Mouse (Mus musculus) adrenal gland, adult (tissue): ENCODE measurements around the gene Hacl1.

Experiments
- DNase-seq, 2 experiments: peaks; one replicate each; pipeline ENCODE4 v3.0.0; 2022 to 2023; ENCODE audit warnings: low spot score in 1 of 2; ENCODE audit not compliant: inconsistent age in 2 of 2

Hacl1 gene

DNA sequence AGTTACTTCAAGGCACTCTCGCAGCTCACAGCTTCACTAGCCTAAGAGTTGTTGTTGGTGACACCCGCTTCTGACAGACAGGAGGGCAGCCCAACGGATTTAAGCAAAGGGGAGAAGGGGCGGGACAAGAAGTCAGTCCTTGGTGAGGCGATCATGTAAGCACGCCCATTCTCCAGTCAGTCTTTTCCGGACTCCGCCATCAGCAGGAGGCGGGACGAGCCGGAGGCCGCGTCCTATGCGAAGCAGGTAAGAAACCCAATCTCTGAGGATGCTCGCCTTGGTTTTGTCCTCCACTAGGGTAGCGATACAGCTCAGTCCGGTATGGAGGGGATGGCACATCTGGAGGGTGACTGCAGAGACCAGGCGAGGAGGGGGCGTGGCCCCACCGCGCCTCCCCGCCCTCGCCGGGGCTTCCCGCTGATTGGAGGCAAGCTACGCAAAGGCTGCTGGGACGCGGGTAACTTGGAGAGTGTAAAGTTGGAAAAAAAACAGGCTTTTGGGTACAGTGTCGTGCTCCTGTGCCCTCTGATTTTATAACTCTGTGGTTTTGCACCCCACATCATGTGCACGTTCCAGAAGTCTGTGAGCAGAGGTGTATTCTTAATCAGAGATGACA, at the start of gene Hacl1, which contains the start of gene Btd:
Gene Hacl1, minus strand, starts transcription at position 397 of the 616 bp plus-strand sequence.
Gene Btd, plus strand, starts transcription at position 139 of the 616 bp plus-strand sequence.
- peak; percentile 91 to 98 for DNase-seq

DNA sequence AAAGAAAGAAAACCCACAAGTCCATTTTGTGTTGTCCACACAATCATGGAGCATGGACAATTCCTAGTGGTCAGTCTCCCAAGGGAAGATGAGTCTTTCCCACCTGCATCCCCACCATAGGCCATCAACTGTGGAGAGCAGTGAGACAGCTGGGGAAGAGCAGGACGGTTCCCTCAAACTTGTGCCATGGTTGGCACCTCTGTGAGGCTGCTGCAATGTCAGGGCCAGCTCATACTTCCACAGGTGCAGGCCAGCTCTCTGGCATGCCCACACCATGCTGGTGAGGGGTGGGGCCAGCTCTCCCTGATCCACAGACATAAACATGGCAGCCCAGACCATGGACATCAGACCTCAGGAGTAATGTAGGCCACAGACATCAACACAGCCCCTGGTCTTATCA, 45.1 kb upstream of the Hacl1 start:
- DNase-seq, result no peak

DNA sequence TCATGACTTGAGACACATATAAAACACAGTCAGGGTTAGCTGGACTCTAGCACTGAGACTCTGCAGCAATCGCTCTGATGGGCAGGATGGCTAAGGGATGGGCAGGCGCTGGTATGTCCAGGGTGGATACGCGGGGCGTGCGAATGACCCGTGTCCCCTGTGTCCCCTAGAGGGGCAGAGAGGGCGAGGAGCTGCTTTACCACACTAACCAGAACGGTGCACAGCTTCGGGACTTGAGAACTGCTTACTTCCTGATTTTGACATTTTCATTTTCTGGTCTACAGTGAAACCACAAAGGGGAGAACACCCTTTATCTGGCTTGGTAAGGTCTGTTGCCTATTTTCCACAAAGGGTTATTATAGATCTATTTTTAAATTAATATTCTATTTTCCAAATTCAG, 44.6 kb upstream of the Hacl1 start:
- no peak for DNase-seq

DNA sequence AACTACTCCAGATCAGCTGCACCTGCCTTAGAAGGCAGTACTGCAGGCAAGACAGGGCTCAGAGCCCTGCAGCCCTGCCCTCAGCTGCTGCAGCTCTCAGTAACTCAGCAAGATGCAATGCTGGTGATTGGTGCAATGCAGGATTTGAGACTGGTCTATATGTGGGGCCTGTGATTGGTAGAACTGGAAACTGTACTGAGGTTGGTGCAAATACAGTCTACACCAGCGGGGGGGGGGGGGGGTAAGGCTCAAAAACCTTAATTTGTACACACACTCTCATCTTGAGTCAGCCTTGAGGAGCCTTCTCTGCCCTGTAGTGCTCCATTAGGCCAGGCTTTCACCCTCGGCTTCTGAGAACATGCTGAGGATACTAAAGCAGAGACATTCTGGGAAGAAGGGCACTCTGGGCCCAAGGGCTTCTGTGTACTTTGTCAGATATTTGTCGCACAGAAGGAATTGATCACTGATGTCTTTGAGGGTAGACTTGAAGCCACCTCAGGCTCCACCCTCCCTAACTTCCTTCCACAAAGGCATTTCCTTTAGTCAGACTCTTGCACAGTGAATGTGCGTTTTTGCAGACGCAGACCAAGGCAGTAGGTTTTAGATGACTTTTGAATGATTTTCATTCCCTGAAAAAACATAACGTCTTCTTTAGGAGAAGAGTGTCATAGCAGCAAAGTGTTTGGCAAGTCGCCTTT, 43.4 kb upstream of the Hacl1 start:
- no peak for DNase-seq

DNA sequence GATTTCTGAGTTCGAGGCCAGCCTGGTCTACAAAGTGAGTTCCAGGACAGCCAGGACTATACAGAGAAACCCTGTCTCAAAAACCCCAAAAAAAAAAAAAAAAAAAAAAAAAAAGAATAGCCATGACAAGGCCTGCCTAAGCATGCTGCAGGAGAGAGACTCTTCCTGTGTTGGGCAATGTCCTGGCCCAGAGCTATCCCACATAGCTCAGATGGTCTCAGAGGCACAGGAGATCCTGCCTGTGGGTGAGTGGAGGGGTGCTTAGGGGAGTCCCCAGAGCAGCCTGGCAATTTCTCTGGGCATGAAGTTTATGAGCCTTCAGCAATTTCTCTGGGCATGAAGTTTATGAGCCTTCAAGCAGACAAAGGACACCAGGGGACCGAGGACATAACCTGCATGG, 42.5 kb upstream of the Hacl1 start:
- no peak for DNase-seq

DNA sequence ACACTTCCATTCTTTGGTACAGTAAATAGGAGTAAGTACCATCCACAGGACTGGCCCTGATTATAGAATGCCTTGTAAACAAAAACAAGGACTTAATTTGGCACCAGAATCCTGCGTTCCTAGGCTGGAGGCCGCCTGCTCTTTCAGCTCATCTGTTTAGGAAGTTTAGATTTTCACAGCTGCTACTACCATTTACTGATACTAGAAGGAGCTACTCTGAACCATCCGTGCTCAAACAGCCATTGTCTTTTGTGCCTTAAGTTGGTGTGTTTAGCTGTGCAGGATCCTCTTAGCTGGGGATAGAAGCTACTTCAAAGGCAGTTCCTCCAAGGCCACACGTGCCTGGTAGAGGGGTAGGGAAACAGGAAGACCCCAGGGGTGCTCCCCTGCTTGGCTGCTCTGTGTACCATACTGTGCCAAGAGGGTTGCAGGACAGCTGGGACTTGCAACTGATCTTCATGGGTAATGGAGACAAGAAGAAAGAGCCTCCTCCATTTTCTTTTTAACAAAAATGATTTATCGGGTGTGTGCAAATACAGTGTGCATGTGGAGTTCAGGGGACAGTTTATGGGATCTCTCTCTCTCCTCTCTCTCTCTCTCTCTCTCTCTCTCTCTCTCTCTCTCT, 41.0 kb upstream of the Hacl1 start:
- DNase-seq, result no peak

DNA sequence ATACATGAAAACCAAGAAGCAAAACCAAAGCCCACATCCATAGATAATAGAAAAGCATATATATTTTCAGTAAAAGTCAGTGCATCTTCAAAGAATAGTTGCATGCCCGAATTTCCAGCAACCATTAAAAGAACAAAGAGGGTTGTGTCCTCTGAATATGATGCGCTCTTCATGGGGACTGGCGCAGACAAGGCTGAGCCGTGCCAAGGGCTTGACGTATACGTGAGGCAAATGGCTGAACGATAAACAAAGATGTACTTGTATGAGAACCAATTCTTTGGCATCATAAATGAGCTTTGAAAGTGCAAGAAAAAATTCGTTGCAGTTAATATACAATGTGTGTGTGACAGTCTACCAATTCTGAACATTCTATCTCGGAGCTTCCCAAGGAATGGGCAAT, 40.2 kb upstream of the Hacl1 start:
- DNase-seq, result no peak

DNA sequence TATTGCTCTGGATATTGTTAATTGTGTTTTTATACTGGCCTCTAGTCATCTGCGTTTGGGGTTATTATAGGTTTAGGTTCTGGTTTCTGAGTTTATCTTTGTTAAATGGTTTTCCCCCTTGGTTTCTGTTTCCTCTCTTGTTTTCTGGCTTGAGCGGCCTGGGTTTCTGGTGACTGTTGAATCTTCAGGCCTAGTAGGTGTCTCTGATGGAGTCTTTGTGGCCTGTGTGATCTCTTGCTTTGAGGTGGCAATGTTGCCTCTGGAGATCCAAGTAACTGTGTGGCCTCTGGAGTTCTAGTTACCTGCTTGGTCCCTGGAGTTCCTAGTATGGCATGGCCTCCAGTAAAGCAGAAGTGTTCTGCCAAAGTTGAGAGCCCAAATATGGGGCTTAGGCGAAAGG, 39.6 kb upstream of the Hacl1 start:
- DNase-seq, result no peak

DNA sequence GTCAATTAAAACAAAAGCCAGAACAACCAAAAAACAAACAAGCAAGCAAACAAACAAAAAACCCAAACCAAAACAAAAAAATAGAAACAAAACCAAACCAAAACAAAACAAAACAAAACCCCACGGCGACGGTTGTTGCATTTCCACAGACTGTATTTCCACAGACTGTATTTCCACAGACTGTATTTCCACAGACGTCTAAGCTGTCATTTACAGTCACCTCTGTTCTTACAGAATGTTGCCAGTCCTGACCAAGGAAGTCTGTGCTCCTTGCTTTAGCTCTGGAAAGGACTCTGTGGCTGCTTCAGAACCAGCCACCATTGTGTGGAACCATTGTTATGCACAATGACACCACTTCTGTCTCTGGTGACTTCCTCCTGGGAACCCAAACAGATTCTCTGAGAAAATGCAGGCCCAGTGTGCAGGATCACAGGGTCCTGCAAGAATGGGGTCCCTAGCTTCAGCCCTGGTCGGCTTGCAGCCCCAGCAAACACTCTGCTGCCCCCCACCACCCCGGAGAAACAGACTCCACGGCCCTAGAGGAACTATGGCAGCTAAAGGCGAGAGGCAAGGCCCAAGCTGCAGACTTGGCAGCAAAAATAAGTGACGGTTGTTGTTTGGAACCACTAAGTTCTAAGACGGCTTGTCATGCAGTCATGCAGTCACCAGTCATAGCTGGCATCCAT, 30.7 kb upstream of the Hacl1 start:
- no peak for DNase-seq

DNA sequence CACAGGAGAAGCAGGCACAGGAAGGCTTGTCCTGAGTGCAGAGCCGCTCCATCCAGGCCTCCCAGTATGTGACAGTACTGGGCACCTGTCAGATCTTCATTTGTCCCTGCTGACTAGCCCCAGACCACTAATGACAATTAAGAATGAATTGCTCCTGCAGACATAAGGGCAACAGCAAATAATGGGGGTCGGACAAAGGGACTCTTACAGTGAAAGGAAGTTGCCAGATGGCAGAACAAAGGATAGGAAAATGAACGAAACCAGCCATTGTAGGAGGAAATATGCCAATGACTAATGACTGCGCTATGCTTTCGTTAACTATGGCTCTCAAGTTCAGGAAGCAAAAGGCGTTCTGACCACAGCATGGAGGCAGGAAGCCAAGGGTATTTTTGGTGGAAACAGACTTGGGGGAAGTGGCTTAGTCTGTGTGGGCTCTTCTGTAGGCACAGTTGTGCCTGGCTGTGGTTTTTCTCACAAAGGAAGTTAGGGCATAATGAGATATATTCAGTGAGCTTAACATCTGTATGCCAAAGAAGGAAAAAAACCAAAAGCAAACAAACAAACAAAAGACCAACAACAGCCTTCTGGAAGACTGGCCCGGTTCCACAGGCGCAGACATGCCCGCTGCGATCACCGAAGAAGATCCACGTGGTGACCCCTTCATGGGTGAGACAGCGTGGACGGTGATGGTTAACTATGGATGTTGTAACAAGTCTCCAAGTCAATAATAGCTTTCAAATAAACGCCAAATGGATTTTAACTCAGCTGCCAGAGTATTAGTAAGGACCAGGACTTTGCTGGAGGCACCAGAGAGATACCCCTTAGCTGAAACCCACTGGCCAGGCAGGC, 28.8 kb upstream of the Hacl1 start:
- DNase-seq, result peak in 1 of 2 experiments; percentile 69

DNA sequence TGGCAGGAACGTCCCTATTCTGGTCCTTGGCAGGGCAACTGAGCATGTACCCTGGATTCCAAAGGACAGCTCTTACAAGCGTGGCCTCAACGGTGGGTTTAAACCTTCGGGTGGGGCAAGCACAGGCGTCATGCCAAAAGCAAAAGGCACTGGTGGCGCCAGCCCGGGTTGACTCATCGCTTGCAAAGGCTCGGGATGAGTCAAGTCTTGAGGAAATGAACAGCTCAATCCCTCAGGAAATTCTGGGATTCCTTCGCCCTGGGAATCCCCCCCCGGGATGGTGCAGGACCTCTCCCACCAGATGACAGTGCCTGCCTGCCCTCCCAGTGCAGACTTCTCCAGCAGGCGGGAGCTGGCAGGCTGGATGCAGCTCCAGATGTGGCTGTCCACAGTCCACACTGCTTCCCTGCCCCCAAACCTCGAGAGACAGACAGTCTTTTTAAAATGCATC, 28.1 kb upstream of the Hacl1 start:
- DNase-seq, result peak; percentile 89 to 95

DNA sequence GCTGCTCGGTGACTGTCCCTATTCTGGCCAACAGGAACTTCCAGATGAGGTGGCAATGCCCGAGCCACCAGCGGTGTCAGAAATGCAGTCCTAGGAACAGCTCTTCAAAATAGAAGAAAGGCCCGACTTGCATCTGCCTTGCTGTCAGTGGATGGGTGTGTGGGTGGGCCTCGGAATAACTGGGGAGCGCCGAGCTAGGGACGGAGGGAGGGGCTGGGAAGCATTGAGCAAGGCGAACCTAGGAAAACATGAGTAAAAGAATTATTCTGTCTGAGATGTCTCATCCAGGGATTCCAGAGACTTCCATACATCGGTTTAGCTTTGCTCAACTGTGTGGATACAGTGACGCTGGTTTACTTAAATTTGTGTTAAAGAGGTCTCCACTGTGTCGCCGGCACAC, 27.2 kb upstream of the Hacl1 start:
- DNase-seq, result no peak

DNA sequence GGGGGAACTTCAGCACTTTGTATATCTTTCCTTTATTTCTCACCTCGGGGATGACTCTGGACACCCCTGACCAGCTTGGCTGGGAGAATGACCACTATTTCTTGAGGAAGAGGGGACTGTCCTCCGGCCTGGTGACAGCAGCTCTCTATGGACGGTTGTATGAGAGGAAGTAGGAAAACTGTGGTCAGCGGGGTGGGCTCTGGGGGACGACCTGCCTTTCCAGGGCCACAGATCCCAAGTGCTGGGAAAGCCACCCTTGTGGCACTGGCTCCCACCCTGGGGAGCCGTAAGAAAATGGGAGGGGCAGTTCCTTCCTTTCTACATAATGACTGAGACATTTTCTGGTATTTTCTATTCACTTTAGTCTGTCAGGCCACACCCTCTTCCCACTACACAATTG, 26.7 kb upstream of the Hacl1 start:
- no peak for DNase-seq

DNA sequence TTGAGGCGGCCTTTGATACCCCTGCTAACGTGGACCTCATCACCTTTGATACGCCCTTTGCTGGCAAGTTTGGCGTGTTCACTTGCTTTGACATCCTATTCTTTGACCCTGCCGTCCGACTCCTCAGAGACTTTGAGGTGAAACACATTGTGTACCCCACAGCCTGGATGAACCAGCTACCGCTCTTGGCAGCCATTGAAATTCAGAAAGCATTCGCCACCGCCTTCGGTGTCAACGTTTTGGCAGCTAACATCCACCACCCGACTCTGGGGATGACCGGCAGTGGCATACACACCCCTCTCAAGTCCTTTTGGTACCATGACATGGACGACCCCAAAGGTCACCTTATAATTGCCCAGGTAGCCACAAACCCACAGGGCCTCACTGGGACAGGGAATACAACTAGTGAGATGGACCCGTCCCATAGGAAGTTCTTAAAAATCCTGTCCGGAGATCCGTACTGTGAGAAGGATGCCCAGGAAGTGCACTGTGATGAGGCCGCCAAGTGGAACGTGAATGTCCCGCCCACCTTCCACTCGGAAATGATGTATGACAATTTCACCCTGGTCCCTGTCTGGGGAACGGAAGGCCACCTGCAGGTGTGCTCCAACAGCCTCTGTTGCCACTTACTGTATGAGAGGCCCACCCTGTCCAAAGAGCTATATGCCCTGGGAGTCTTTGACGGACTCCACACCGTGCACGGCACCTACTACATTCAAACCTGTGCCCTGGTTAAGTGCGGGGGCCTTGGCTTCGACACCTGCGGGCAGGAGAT, 26.0 kb upstream of the Hacl1 start:
- peak in 1 of 2 experiments; percentile 35 for DNase-seq

DNA sequence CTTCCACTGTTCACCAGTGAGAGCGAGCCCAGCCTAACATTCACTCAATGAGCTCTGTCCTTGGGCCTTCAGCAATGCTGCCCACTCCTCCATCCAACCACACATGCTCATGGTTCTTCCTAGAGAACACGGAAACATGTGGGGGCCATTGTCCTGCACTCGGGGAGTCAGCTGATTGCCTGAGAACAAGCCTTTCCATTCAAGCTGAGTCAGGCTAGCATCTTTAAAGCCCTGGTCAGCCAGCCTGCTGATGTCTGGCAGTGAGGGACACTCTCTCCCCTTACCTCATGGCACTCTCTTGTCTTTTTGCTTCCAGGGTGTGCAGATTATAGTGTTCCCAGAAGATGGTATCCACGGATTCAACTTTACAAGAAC, 24.5 kb upstream of the Hacl1 start:
- no peak for DNase-seq

DNA sequence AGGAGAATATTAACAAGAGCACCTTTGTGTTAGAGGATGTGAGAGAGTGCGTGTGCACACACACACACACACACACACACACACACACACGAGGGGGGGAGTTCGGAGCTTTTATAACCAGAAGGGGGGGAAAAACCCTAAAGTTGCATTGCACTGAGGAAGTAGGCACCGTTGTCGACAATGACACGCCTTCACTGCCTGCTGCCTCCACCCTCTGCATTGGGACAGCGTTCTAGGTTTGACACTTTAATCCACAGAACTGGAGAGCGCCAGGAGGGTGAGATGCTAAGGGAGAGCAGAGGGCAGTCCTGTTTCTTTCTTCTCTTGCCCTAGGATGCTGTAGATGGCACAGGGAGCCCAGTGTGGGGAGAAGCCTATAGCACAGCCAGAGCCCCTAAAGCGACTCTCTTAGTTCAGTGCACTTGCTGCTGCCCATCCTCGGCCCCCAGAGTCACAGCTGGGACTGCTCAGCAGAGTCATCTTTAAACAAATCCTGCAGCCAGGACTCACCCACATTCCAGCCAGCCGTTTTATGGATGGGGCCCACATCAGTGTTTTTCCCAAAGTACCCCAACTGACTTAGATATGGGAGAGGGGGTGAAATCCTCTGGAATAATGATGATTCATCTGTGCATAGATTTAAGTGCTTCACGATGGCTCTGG, 23.9 kb upstream of the Hacl1 start:
- peak in 1 of 2 experiments; percentile 28 for DNase-seq

DNA sequence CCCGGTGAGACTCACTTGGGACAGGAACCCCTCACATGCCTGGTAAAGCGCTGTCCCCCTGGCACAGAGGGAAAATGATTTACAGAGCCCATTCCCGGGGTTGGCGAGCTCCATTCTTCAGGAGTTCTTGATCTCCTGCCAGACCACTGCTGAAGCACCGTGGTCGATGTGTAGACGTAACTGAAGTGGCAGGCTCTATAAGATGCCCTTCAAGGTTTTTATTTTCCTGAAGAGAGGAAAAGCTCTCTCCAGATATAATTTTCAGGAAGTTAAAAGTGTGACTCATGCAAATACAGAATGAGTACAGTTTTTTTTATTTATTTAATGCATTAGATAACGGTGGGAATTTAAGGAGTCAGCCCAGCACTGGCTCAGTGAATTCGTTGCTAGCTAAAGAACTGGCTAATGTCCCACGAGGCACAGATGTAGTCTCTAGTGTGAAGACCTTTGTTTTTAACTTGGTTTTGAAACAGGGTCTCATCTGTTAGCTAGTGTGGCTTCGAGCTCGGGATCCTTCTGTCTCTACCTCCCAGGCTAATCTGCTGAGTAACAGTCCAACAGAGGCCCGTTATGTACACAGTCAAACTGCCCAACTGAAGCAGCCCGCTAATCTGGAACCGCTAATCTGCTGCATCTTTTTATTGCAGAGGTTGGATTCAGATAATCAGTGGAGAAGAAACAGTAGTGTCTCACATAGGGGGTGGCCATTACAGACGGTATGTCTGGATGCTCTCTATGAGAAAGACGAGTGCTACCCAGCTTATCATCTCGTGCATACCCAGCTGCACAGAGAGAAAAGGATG, 23.2 kb upstream of the Hacl1 start:
- DNase-seq, result peak in 1 of 2 experiments; percentile 44

DNA sequence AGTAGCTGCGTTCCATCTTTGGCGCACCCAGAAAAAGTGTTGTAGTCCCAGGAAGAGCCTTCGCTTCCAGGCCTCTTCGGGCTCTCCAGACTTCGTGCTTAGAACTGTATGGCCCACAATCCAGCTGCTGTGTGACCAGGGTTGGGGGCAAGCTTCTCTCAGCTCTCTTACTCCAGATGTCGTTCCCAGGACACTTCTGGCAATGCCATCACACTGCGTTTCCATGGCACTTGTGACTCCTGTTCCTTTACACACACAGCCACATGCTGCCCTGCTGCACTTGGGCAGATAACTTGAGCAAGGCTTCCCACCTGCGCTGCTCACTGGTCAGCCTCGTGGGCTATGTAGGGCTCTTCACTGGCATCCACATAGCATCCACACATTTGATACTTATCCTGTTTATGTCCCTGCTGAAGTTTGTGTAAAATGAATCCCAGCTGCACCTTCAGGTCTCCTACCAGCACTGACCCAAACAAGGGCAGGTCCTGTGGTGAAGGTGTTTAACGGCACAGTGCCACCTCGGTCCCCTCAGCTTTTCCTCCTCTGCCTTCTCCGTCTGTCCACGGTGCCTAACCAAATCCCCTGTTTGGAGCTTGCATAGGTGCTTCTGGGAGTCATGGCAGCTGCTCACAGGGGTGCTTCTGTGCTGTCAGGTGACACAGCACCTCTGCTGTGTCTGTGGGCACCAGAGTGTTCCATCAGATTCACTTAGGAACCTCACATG, 22.5 kb upstream of the Hacl1 start:
- DNase-seq, result no peak
